Mouse (Mus musculus): Measurements from ENCODE around the gene Myh10. TPM values are rescaled to one million over a fixed set of nuclear protein-coding genes. Genes with fewer than 3 reads are reported as not detected.

Gene Myh10
- 20.9 TPM for polyA plus RNA-seq (2012; fragmentation: generic; extraction: Trizol)

- peak within 1 kb of the TSS; percentile 96 for H3K4me2 ChIP-seq (ENCODE audit: low read depth)
- peak within 1 kb of the TSS; percentile 53 for H3ac ChIP-seq (ENCODE audit: control insufficient read depth, insufficient read length)
- no peaks in the 10 kb centered on the region for H3K36me3 ChIP-seq (ENCODE audit: control insufficient read depth, insufficient read depth)
- H3K4me3 ChIP-seq = peak within 1 kb of the TSS; percentile 65
- no peak for TF ChIP-seq MAX (IDR thresholded peaks at IDR 0.05; ENCODE audit: low read depth)
- no peak for TF ChIP-seq CEBPB (IDR thresholded peaks at IDR 0.05; ENCODE audit: insufficient read depth, poor library complexity, severe bottlenecking)
- TF ChIP-seq POLR2AphosphoS2 (IDR thresholded peaks at IDR 0.05; ENCODE audit: insufficient read length, low read depth) = peak; percentile 87
- peak in 2 of 3 experiments; percentile 5 to 20 for TF ChIP-seq MYOG (IDR thresholded peaks at IDR 0.05; ENCODE audit: control insufficient read depth in 1 of 3, insufficient read depth in 1 of 3, insufficient read length in 2 of 3, low read depth in 2 of 3)
- peak; percentile 2 for TF ChIP-seq E2F4 (IDR thresholded peaks at IDR 0.05; ENCODE audit: insufficient read depth)
- peak; percentile 91 for TF ChIP-seq POLR2A (IDR thresholded peaks at IDR 0.05; ENCODE audit: insufficient read length, low read depth)
- no peak for TF ChIP-seq TCF3 (IDR thresholded peaks at IDR 0.05; ENCODE audit: insufficient read length, low read depth)
- TF ChIP-seq TCF12 (IDR thresholded peaks at IDR 0.05; ENCODE audit: insufficient read depth, poor library complexity, severe bottlenecking) = no peak
- peak in 2 of 3 experiments; percentile 9 to 34 for TF ChIP-seq MYOD1 (IDR thresholded peaks at IDR 0.05; ENCODE audit: control insufficient read depth in 1 of 3, insufficient read length in 2 of 3, low read depth in 2 of 3)
- TF ChIP-seq REST (IDR thresholded peaks at IDR 0.05; ENCODE audit: insufficient read depth, insufficient read length) = no peak
- TF ChIP-seq USF1 (IDR thresholded peaks at IDR 0.05; ENCODE audit: low read depth) = no peak
- TF ChIP-seq SRF (IDR thresholded peaks at IDR 0.05; ENCODE audit: control insufficient read depth, insufficient read length, low read depth) = no peak
- H3K79me2 ChIP-seq (ENCODE audit: control insufficient read depth, insufficient read depth) = peaks cover 39% of the 10 kb centered on the region
- H3K27me3 ChIP-seq (ENCODE audit: control insufficient read depth, insufficient read depth, insufficient read length) = no peaks in the 10 kb centered on the region
Measured at GRCm38 (mm10) chr11:68691321-68692009, at the start of gene Myh10. Gene Myh10, plus strand, starts transcription at chr11:68691559.

GRCm38 (mm10) chr11:68644781-68645180, 46.6 kb upstream of the Myh10 start:
- H3K4me3 ChIP-seq = no peak overlapping the region
- TF ChIP-seq TCF3 (IDR thresholded peaks at IDR 0.05; ENCODE audit: insufficient read length, low read depth) (no peak), E2F4 (IDR thresholded peaks at IDR 0.05; ENCODE audit: insufficient read depth) (no peak), MAX (IDR thresholded peaks at IDR 0.05; ENCODE audit: low read depth) (no peak), REST (IDR thresholded peaks at IDR 0.05; ENCODE audit: insufficient read depth, insufficient read length) (no peak), USF1 (IDR thresholded peaks at IDR 0.05; ENCODE audit: low read depth) (no peak), POLR2AphosphoS2 (IDR thresholded peaks at IDR 0.05; ENCODE audit: insufficient read length, low read depth) (no peak), POLR2A (IDR thresholded peaks at IDR 0.05; ENCODE audit: insufficient read length, low read depth) (no peak), MYOG (IDR thresholded peaks at IDR 0.05; ENCODE audit: control insufficient read depth in 1 of 3, insufficient read depth in 1 of 3, insufficient read length in 2 of 3, low read depth in 2 of 3) (no peak), SRF (IDR thresholded peaks at IDR 0.05; ENCODE audit: control insufficient read depth, insufficient read length, low read depth) (no peak), MYOD1 (IDR thresholded peaks at IDR 0.05; ENCODE audit: control insufficient read depth in 1 of 3, insufficient read length in 2 of 3, low read depth in 2 of 3) (no peak), TCF12 (IDR thresholded peaks at IDR 0.05; ENCODE audit: insufficient read depth, poor library complexity, severe bottlenecking) (no peak), CEBPB (IDR thresholded peaks at IDR 0.05; ENCODE audit: insufficient read depth, poor library complexity, severe bottlenecking) (no peak)
- no peaks in the 10 kb centered on the region for H3K79me2 ChIP-seq (ENCODE audit: control insufficient read depth, insufficient read depth)
- H3ac ChIP-seq (ENCODE audit: control insufficient read depth, insufficient read length) = no peak overlapping the region
- no peak overlapping the region for H3K4me2 ChIP-seq (ENCODE audit: low read depth)
- no peaks in the 10 kb centered on the region for H3K36me3 ChIP-seq (ENCODE audit: control insufficient read depth, insufficient read depth)
- H3K27me3 ChIP-seq (ENCODE audit: control insufficient read depth, insufficient read depth, insufficient read length) = no peaks in the 10 kb centered on the region

- Histone ChIP-seq H3K4me3 (no peak overlapping the region), H3K79me2 (ENCODE audit: control insufficient read depth, insufficient read depth) (no peaks in the 10 kb centered on the region), H3K36me3 (ENCODE audit: control insufficient read depth, insufficient read depth) (no peaks in the 10 kb centered on the region), H3K4me2 (ENCODE audit: low read depth) (no peak overlapping the region), H3K27me3 (ENCODE audit: control insufficient read depth, insufficient read depth, insufficient read length) (no peaks in the 10 kb centered on the region), H3ac (ENCODE audit: control insufficient read depth, insufficient read length) (no peak overlapping the region)
- no peak for TF ChIP-seq REST (IDR thresholded peaks at IDR 0.05; ENCODE audit: insufficient read depth, insufficient read length)
- no peak for TF ChIP-seq USF1 (IDR thresholded peaks at IDR 0.05; ENCODE audit: low read depth)
- TF ChIP-seq POLR2AphosphoS2 (IDR thresholded peaks at IDR 0.05; ENCODE audit: insufficient read length, low read depth) = no peak
- no peak for TF ChIP-seq TCF3 (IDR thresholded peaks at IDR 0.05; ENCODE audit: insufficient read length, low read depth)
- TF ChIP-seq TCF12 (IDR thresholded peaks at IDR 0.05; ENCODE audit: insufficient read depth, poor library complexity, severe bottlenecking) = no peak
- TF ChIP-seq POLR2A (IDR thresholded peaks at IDR 0.05; ENCODE audit: insufficient read length, low read depth) = no peak
- TF ChIP-seq MAX (IDR thresholded peaks at IDR 0.05; ENCODE audit: low read depth) = no peak
- no peak for TF ChIP-seq SRF (IDR thresholded peaks at IDR 0.05; ENCODE audit: control insufficient read depth, insufficient read length, low read depth)
- TF ChIP-seq E2F4 (IDR thresholded peaks at IDR 0.05; ENCODE audit: insufficient read depth) = no peak
- no peak for TF ChIP-seq MYOG (IDR thresholded peaks at IDR 0.05; ENCODE audit: control insufficient read depth in 1 of 3, insufficient read depth in 1 of 3, insufficient read length in 2 of 3, low read depth in 2 of 3)
- TF ChIP-seq CEBPB (IDR thresholded peaks at IDR 0.05; ENCODE audit: insufficient read depth, poor library complexity, severe bottlenecking) = no peak
- TF ChIP-seq MYOD1 (IDR thresholded peaks at IDR 0.05; ENCODE audit: control insufficient read depth in 1 of 3, insufficient read length in 2 of 3, low read depth in 2 of 3) = no peak
Measured at GRCm38 (mm10) chr11:68647808-68648207, 43.6 kb upstream of the Myh10 start.

GRCm38 (mm10) chr11:68648385-68649148, 42.8 kb upstream of the Myh10 start:
- H3K79me2 ChIP-seq (ENCODE audit: control insufficient read depth, insufficient read depth) = no peaks in the 10 kb centered on the region
- no peak overlapping the region for H3ac ChIP-seq (ENCODE audit: control insufficient read depth, insufficient read length)
- no peak overlapping the region for H3K4me2 ChIP-seq (ENCODE audit: low read depth)
- TF ChIP-seq TCF12 (IDR thresholded peaks at IDR 0.05; ENCODE audit: insufficient read depth, poor library complexity, severe bottlenecking) = no peak
- TF ChIP-seq POLR2A (IDR thresholded peaks at IDR 0.05; ENCODE audit: insufficient read length, low read depth) = no peak
- TF ChIP-seq TCF3 (IDR thresholded peaks at IDR 0.05; ENCODE audit: insufficient read length, low read depth) = no peak
- TF ChIP-seq MYOD1 (IDR thresholded peaks at IDR 0.05; ENCODE audit: control insufficient read depth in 1 of 3, insufficient read length in 2 of 3, low read depth in 2 of 3) = no peak
- no peak for TF ChIP-seq POLR2AphosphoS2 (IDR thresholded peaks at IDR 0.05; ENCODE audit: insufficient read length, low read depth)
- TF ChIP-seq USF1 (IDR thresholded peaks at IDR 0.05; ENCODE audit: low read depth) = no peak
- no peak for TF ChIP-seq MYOG (IDR thresholded peaks at IDR 0.05; ENCODE audit: control insufficient read depth in 1 of 3, insufficient read depth in 1 of 3, insufficient read length in 2 of 3, low read depth in 2 of 3)
- TF ChIP-seq MAX (IDR thresholded peaks at IDR 0.05; ENCODE audit: low read depth) = no peak
- TF ChIP-seq SRF (IDR thresholded peaks at IDR 0.05; ENCODE audit: control insufficient read depth, insufficient read length, low read depth) = no peak
- no peak for TF ChIP-seq REST (IDR thresholded peaks at IDR 0.05; ENCODE audit: insufficient read depth, insufficient read length)
- no peak for TF ChIP-seq E2F4 (IDR thresholded peaks at IDR 0.05; ENCODE audit: insufficient read depth)
- no peak for TF ChIP-seq CEBPB (IDR thresholded peaks at IDR 0.05; ENCODE audit: insufficient read depth, poor library complexity, severe bottlenecking)
- no peaks in the 10 kb centered on the region for H3K36me3 ChIP-seq (ENCODE audit: control insufficient read depth, insufficient read depth)
- H3K27me3 ChIP-seq (ENCODE audit: control insufficient read depth, insufficient read depth, insufficient read length) = no peaks in the 10 kb centered on the region
- no peak overlapping the region for H3K4me3 ChIP-seq

All from myocyte (in vitro differentiated cells).